ENCODE assay signal across 9 mouse cellular contexts in the genomic region with DNA sequence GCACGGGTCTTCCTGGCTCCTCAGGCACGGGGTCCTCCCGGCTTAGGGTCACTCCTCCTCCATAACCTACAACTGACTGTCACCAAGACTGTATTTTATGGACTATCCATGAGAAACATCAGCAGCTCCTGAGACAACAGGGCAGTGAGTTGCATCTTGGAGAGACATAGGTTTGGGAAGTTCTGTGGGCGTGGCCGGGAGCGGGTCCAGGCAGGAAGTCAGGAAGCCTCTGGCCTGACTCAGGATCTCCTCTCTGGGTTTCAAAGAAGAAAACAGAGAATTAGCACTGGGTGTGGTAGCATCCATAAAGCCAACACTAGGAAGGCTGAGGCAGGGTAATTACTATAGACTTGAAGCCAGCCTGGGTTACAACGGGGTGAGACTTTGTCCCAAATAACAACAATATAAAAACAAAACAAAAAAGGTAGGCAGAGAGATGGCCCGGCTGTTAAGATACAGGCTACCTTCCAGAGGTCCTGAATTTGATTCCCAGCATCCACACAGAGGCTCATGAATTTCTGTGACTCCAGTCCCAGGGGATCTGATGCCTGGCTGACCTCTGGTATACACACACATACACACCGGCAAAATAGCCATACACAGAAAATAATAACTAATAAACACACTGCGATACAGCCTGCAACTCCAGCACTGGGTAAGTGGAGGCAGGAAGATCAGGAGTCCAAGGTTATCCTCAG. TPM values are rescaled to one million over a fixed set of nuclear protein-coding genes. Genes with fewer than 3 reads are reported as not detected.
DNase-seq lines count a peak whose midpoint lies in the region; ATAC-seq lines count a peak whose summit lies in the region.
"Had no signal": no experiment of that assay in that cellular context is flagged by ENCODE, and none has a peak within 500 bp of the region (broad histone marks: within the 10 kb centered on the region; RNA-seq: fewer than 3 reads in every experiment).

No protein-coding gene starts in this region.

- peaks cover 21% of the 10 kb centered on the region for H3K36me3 ChIP-seq in megakaryocyte, embryonic 14.5 days (replicated peaks; ENCODE audit: low read length)

- peaks cover 20% of the 10 kb centered on the region for H3K9me3 ChIP-seq in megakaryocyte, embryonic 14.5 days

- H3K27me3 ChIP-seq in megakaryocyte, embryonic 14.5 days (replicated peaks): no peaks in the 10 kb centered on the region

- ATAC-seq in megakaryocyte, adult 5-6 weeks (ENCODE audit: poor library complexity, severe bottlenecking): no peak
- ATAC-seq in erythroid progenitor cell, adult 5-6 weeks (replicated peaks; ENCODE audit: low FRiP score, poor library complexity, severe bottlenecking): no peak

- DNase-seq in heart, adult 8-10 months (ENCODE audit: low spot score): peak; percentile 59
- peak; percentile 71 for DNase-seq in kidney, postnatal 10 days
- peak; percentile 46 for DNase-seq in skeletal muscle tissue, adult 2 months (ENCODE audit: low read depth, low spot score)
- no peak for DNase-seq in layer of hippocampus, adult 18-20 months (ENCODE audit: low spot score in 2 of 2)
- no peak for DNase-seq in urinary bladder, postnatal 4 days (ENCODE audit: low spot score in 2 of 2)

- peaks cover 70% of the 10 kb centered on the region for H3K4me1 ChIP-seq in megakaryocyte, embryonic 14.5 days

- peak overlapping the region; percentile 84 for H3K4me3 ChIP-seq in megakaryocyte, embryonic 14.5 days (replicated peaks)
- H3K4me3 ChIP-seq: layer of hippocampus, adult 2 months had no signal

RNA-seq across cellular contexts. Expression of a gene that starts 21.5 kb away (rescaled TPM):
- polyA plus RNA-seq in megakaryocyte, embryonic 14.5 days (2012; ENCODE audit: insufficient read depth, low replicate concordance): 132 and 208 TPM in 2 replicates
- 93.2 and 103 TPM in 2 replicates for total RNA-seq in megakaryocyte, adult 5-6 weeks (2015)
- 141 and 145 TPM in 2 replicates for total RNA-seq in megakaryocyte, adult 5-6 weeks (2017)
- total RNA-seq in heart, adult 8-10 months (2022): 10 to 100 TPM; 21.9 to 30.3 (median 23.7) TPM
- total RNA-seq in layer of hippocampus, adult 18-20 months (2021): 10 to 100 TPM; 88.6 to 88.7 TPM
- 32.7 and 52.3 TPM in 2 replicates for total RNA-seq in erythroid progenitor cell, adult 5-6 weeks (2015; ENCODE audit: low replicate concordance)
- 43.4 and 52.9 TPM in 2 replicates for total RNA-seq in erythroid progenitor cell, adult 5-6 weeks (2017; ENCODE audit: low replicate concordance)

Comparison
In these comparisons a context has a peak if more than half of its experiments do, and no peak if none do; other contexts are left out.
1. DNase-seq: peak in heart, adult 8-10 months (single experiment), kidney, postnatal 10 days (single experiment) and skeletal muscle tissue, adult 2 months (single experiment); none in layer of hippocampus, adult 18-20 months (0 of 2) and urinary bladder, postnatal 4 days (0 of 2).